Mouse (Mus musculus): ENCODE measurements around the gene Klf4. TPM values are rescaled to one million over a fixed set of nuclear protein-coding genes. Genes with fewer than 3 reads are reported as not detected.

Gene Klf4
- total and polyA plus RNA-seq, 3 experiments = 0.51 to 2.9 (median 1.3) TPM

DNA sequence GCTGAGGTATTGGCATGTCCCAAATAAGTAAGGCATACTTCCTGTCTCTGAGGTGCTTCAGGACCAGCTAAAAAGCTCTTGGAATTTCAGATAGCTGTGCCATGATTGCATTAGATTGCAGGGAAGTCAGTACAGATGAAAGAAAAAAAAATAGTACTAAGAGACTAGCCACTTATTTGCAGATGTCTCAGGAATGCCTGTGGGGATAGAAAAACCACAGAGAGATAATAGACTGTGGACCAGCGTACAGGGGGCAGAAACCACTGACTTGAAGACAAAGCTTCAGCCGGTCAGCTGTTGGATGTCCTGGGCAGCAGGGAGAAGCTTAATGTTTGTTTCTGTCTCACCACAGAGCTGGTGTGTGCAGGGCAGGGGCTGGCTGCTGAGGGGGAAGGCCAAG lies 10.5 kb upstream of the Klf4 start:
- in situ Hi-C loops (cut with MboI; ENCODE audit: low pct_ligation_motif_present, low pct_unique_long_range_greater_than_20kb, low sequenced_read_pairs) = no loop called here
- H3K36me3 ChIP-seq (replicated peaks in 1 of 2; ENCODE audit: control insufficient read depth in 1 of 2, insufficient read depth in 1 of 2, low read length in 1 of 2) = no peaks in the 10 kb centered on the region
- H3K4me3 ChIP-seq (replicated peaks in 1 of 3; ENCODE audit: low read depth in 2 of 3, low read length in 2 of 3, poor library complexity in 1 of 3) = no peak overlapping the region
- dilution Hi-C loops (cut with MboI; ENCODE audit: extremely low pct_ligation_motif_present, extremely low pct_unique_long_range_greater_than_20kb, low sequenced_read_pairs) = no loop called here
- no peaks in the 10 kb centered on the region for H3K4me1 ChIP-seq (ENCODE audit: control insufficient read depth in 1 of 2, insufficient read depth in 2 of 2)
- DNase-seq (ENCODE audit: extremely low read depth) = no peak
- H3K27ac ChIP-seq (ENCODE audit: insufficient read depth, low read depth) = no peak overlapping the region
- no peaks in the 10 kb centered on the region for H3K79me2 ChIP-seq (replicated peaks; ENCODE audit: control insufficient read depth, extremely low read depth, insufficient read depth, poor library complexity, severe bottlenecking)
- H3K4me2 ChIP-seq (ENCODE audit: insufficient read depth, low read depth, poor library complexity, severe bottlenecking) = no peak overlapping the region
- H3K9ac ChIP-seq (ENCODE audit: insufficient read depth, low read depth) = no peak overlapping the region
- no peaks in the 10 kb centered on the region for H3K27me3 ChIP-seq (replicated peaks)
- H3K9me3 ChIP-seq (replicated peaks; ENCODE audit: low read length) = no peaks in the 10 kb centered on the region
- TF ChIP-seq SIN3A (IDR thresholded peaks at IDR 0.05; ENCODE audit: low read length) (no peak), BHLHE40 (IDR thresholded peaks at IDR 0.05; ENCODE audit: low read depth, low read length) (no peak), POLR2A (IDR thresholded peaks at IDR 0.05; ENCODE audit: low read depth, low read length) (no peak), JUND (conservative IDR thresholded peaks at IDR 0.05; ENCODE audit: low read depth, low read length) (no peak), POLR2AphosphoS2 (IDR thresholded peaks at IDR 0.05; ENCODE audit: low read depth, low read length) (no peak), IRF4 (IDR thresholded peaks at IDR 0.05; ENCODE audit: low read depth, low read length) (no peak), TCF12 (IDR thresholded peaks at IDR 0.05; ENCODE audit: low read depth, low read length) (no peak), E2F4 (IDR thresholded peaks at IDR 0.05; ENCODE audit: insufficient replicate concordance, low read depth, low read length) (no peak), EP300 (IDR thresholded peaks at IDR 0.05; ENCODE audit: low read length) (no peak)

DNA sequence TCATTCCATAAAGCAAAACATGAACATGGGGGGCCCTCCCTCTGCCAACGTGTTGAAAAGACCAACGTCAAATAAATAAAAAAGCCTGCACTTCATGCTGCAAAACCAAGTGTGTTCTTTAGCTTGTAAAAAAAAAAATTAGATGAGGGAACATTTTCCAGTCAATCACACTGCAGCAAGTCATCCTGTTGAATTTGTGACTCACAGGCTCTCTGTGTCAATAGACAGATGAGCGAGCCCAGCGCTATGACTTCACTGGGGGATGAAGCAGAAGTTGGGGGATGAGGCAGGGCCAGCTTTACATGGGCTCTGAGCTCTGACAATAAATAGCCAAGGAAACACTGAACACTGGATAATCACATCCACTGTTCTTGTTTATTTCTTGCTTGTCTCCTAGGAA lies 9.4 kb upstream of the Klf4 start:
- H3K4me2 ChIP-seq (ENCODE audit: insufficient read depth, low read depth, poor library complexity, severe bottlenecking) = no peak overlapping the region

DNA sequence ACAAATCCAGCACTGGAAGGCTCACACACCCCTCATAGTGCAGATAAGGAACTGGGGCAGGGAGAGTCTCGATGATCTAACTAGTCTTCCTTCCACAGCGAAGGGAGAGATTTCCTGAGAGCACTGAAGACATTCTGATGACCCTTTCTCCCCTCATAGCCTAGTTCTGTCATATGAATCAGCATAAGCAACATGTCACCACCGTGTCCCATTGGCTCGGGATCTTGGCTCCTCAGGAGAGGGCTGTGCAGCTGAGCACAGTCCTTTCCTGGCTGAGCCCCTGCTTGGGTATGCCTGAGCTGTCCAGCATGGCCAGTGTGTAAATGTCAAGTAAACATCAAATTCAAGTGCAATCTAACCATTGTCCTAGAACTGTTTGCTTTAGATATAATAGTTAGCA lies 9.0 kb upstream of the Klf4 start:
- Histone ChIP-seq H3K79me2 (replicated peaks; ENCODE audit: control insufficient read depth, extremely low read depth, insufficient read depth, poor library complexity, severe bottlenecking) (no peaks in the 10 kb centered on the region), H3K36me3 (replicated peaks in 1 of 2; ENCODE audit: control insufficient read depth in 1 of 2, insufficient read depth in 1 of 2, low read length in 1 of 2) (no peaks in the 10 kb centered on the region), H3K9ac (ENCODE audit: insufficient read depth, low read depth) (no peak overlapping the region), H3K4me3 (replicated peaks in 1 of 3; ENCODE audit: low read depth in 2 of 3, low read length in 2 of 3, poor library complexity in 1 of 3) (no peak overlapping the region), H3K4me2 (ENCODE audit: insufficient read depth, low read depth, poor library complexity, severe bottlenecking) (no peak overlapping the region), H3K27ac (ENCODE audit: insufficient read depth, low read depth) (no peak overlapping the region), H3K9me3 (replicated peaks; ENCODE audit: low read length) (no peaks in the 10 kb centered on the region), H3K4me1 (ENCODE audit: control insufficient read depth in 1 of 2, insufficient read depth in 2 of 2) (no peaks in the 10 kb centered on the region), H3K27me3 (replicated peaks) (no peaks in the 10 kb centered on the region)
- dilution Hi-C loops (cut with MboI; ENCODE audit: extremely low pct_ligation_motif_present, extremely low pct_unique_long_range_greater_than_20kb, low sequenced_read_pairs) (no loop called here), in situ Hi-C loops (cut with MboI; ENCODE audit: low pct_ligation_motif_present, low pct_unique_long_range_greater_than_20kb, low sequenced_read_pairs) (no loop called here)
- DNase-seq (ENCODE audit: extremely low read depth) = no peak
- TF ChIP-seq RCOR1 (conservative IDR thresholded peaks at IDR 0.05; ENCODE audit: low read depth, low read length) (no peak), SIN3A (IDR thresholded peaks at IDR 0.05; ENCODE audit: low read length) (no peak), ZMIZ1 (IDR thresholded peaks at IDR 0.05; ENCODE audit: low read depth, low read length) (no peak)

More for the DNA sequence above, 9.4 kb upstream of the Klf4 start:
- Histone ChIP-seq H3K27me3 (replicated peaks) (no peaks in the 10 kb centered on the region), H3K4me1 (ENCODE audit: control insufficient read depth in 1 of 2, insufficient read depth in 2 of 2) (no peaks in the 10 kb centered on the region), H3K9me3 (replicated peaks; ENCODE audit: low read length) (no peaks in the 10 kb centered on the region), H3K36me3 (replicated peaks in 1 of 2; ENCODE audit: control insufficient read depth in 1 of 2, insufficient read depth in 1 of 2, low read length in 1 of 2) (no peaks in the 10 kb centered on the region), H3K79me2 (replicated peaks; ENCODE audit: control insufficient read depth, extremely low read depth, insufficient read depth, poor library complexity, severe bottlenecking) (no peaks in the 10 kb centered on the region), H3K27ac (ENCODE audit: insufficient read depth, low read depth) (no peak overlapping the region), H3K9ac (ENCODE audit: insufficient read depth, low read depth) (no peak overlapping the region), H3K4me3 (replicated peaks in 1 of 3; ENCODE audit: low read depth in 2 of 3, low read length in 2 of 3, poor library complexity in 1 of 3) (no peak overlapping the region)
- dilution Hi-C loops (cut with MboI; ENCODE audit: extremely low pct_ligation_motif_present, extremely low pct_unique_long_range_greater_than_20kb, low sequenced_read_pairs) (no loop called here), in situ Hi-C loops (cut with MboI; ENCODE audit: low pct_ligation_motif_present, low pct_unique_long_range_greater_than_20kb, low sequenced_read_pairs) (no loop called here)
- no peak for DNase-seq (ENCODE audit: extremely low read depth)
- TF ChIP-seq NELFE (IDR thresholded peaks at IDR 0.05; ENCODE audit: low read depth, low read length) (no peak), EP300 (IDR thresholded peaks at IDR 0.05; ENCODE audit: low read length) (no peak), MEF2A (IDR thresholded peaks at IDR 0.05; ENCODE audit: borderline replicate concordance, low read depth, low read length) (no peak), TBP (conservative IDR thresholded peaks at IDR 0.05; ENCODE audit: low read depth, low read length) (no peak), MXI1 (IDR thresholded peaks at IDR 0.05; ENCODE audit: low read depth, low read length) (no peak), UBTF (IDR thresholded peaks at IDR 0.05; ENCODE audit: low read depth, low read length) (no peak), JUN (IDR thresholded peaks at IDR 0.05; ENCODE audit: insufficient read depth, low read depth, low read length) (no peak), CTCF (conservative IDR thresholded peaks at IDR 0.05 in 1 of 2, IDR thresholded peaks at IDR 0.05 in 1 of 2; ENCODE audit: low read depth in 2 of 2, low read length in 2 of 2) (no peak), SMC3 (IDR thresholded peaks at IDR 0.05; ENCODE audit: low read depth, low read length) (no peak), RAD21 (IDR thresholded peaks at IDR 0.05; ENCODE audit: low read depth, low read length) (no peak)

Data from CH12.LX (cell line).